In the genomic region with DNA sequence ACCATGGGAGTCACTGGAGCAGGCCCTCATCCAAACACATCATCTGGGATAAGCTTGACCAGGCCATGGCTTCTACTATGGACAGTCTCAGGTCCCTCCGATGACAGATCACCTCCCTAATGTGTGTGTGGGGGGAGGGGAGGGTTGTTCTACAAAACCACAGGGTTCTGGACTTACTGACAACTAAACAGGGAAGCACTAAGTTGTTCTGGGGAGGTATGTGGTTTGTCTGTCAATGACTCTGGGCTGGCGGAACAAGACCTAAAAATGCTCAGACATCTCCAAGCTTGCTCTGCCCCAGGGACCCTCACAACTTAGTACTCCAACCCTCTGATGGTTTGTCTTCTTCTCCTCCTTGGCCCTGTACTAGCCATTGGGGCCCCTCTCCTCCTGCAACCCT, we compare ENCODE assay signal across 28 mouse cellular contexts. TPM values are rescaled to one million over a fixed set of nuclear protein-coding genes. Genes with fewer than 3 reads are reported as not detected.
"Had no signal": no experiment of that assay in that cellular context is flagged by ENCODE, and none has a peak within 500 bp of the region (broad histone marks: within the 10 kb centered on the region; RNA-seq: fewer than 3 reads in every experiment).

No protein-coding gene starts in this region.

- H3K36me3 ChIP-seq: embryonic facial prominence, embryonic 10.5 days; embryonic facial prominence, embryonic 12.5 days; embryonic facial prominence, embryonic 13.5 days; embryonic facial prominence, embryonic 15.5 days; forebrain, embryonic 10.5 days; forebrain, embryonic 12.5 days; forebrain, embryonic 15.5 days; heart, embryonic 10.5 days had no signal

- H3K4me1 ChIP-seq: embryonic facial prominence, embryonic 10.5 days; embryonic facial prominence, embryonic 12.5 days; embryonic facial prominence, embryonic 13.5 days; embryonic facial prominence, embryonic 15.5 days; forebrain, embryonic 10.5 days; forebrain, embryonic 12.5 days; forebrain, embryonic 13.5 days; forebrain, embryonic 15.5 days had no signal

- H3K4me3 ChIP-seq: embryonic facial prominence, embryonic 10.5 days; embryonic facial prominence, embryonic 12.5 days; embryonic facial prominence, embryonic 13.5 days; embryonic facial prominence, embryonic 15.5 days; erythroblast, embryonic 14.5 days; forebrain, embryonic 10.5 days; forebrain, embryonic 12.5 days; forebrain, embryonic 13.5 days; forebrain, embryonic 15.5 days; gastrocnemius, adult 2 months; heart, embryonic 10.5 days had no signal

- H3K27me3 ChIP-seq: embryonic facial prominence, embryonic 12.5 days; embryonic facial prominence, embryonic 13.5 days; embryonic facial prominence, embryonic 15.5 days; forebrain, embryonic 12.5 days; forebrain, embryonic 13.5 days; forebrain, embryonic 15.5 days had no signal

- DNase-seq: cerebellum, adult 2 months; cerebellum, adult 8-10 months; cerebellum, adult 9-10 months; cerebellum, adult 9-11 months; cerebellum, postnatal 10 days; cerebellum, postnatal 14 days; cerebellum, postnatal 25 days; cerebellum, postnatal 36 days; embryo, embryonic 11 days; forebrain, postnatal 0 days; gastrocnemius, adult 2 months; gastrocnemius, postnatal 10 days; gastrocnemius, postnatal 14 days; gastrocnemius, postnatal 25 days; gastrocnemius, postnatal 36 days; heart, adult 18-20 months had no signal

- ATAC-seq: forebrain, embryonic 13.5 days; forebrain, embryonic 14.5 days; forebrain, embryonic 15.5 days; forebrain, embryonic 16.5 days; forebrain, postnatal 0 days had no signal

- H3K27ac ChIP-seq: embryonic facial prominence, embryonic 10.5 days; embryonic facial prominence, embryonic 12.5 days; embryonic facial prominence, embryonic 13.5 days; embryonic facial prominence, embryonic 15.5 days; forebrain, embryonic 10.5 days; forebrain, embryonic 12.5 days; forebrain, embryonic 13.5 days; forebrain, embryonic 15.5 days; gastrocnemius, adult 2 months; heart, embryonic 10.5 days had no signal

- H3K9ac ChIP-seq: embryonic facial prominence, embryonic 12.5 days; embryonic facial prominence, embryonic 13.5 days; embryonic facial prominence, embryonic 15.5 days; forebrain, embryonic 12.5 days; forebrain, embryonic 13.5 days; forebrain, embryonic 15.5 days; forebrain, postnatal 0 days had no signal

RNA-seq across cellular contexts. Expression of gene Tet1, which starts 2.3 kb away (rescaled TPM):
- polyA plus RNA-seq: erythroblast, embryonic 14.5 days had no signal
